16 mouse cellular contexts compared by ENCODE assay signal in the genomic region with DNA sequence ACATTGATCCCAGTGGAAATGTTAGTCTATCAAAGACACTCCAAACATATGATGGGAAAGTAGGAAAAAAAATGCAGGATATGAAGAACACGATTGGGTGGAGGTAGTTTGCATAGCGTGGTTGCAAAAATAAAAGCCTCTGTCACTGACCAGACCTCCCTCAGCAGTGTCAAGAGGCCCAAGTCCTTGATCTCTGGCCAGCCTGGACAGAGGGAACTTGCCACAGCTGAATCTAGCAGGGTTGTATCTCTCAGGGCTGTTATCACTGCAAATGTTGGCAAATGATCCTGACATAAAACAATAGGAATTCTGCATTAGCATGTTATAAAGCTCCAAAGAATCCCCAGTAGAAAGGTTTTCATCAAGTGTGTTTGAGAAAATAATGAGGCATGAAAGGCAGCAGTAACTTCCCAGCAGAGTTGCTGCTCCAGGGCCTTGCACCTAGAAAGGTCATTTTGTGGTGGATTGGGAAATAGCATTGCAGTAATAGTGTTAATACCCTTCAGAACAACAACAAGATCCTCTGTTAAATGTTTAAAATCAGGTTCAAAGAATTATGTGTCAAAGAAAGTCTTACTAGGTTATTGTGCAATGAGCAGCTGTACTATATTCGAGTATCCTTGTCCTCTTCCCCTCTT. TPM values are rescaled to one million over a fixed set of nuclear protein-coding genes. Genes with fewer than 3 reads are reported as not detected.
A peak's percentile ranks its signal among the peaks of the same experiment; 100 is the strongest.
DNase-seq lines count a peak whose midpoint lies in the region; ATAC-seq and TF ChIP-seq lines count a peak whose summit lies in the region.
"Had no signal": no experiment of that assay in that cellular context is flagged by ENCODE, and none has a peak within 500 bp of the region (broad histone marks: within the 10 kb centered on the region; RNA-seq: fewer than 3 reads in every experiment).

No protein-coding gene starts in this region.

- no peak overlapping the region for H3K4me2 ChIP-seq in limb, embryonic 14.5 days (replicated peaks; ENCODE audit: low read depth, low read length, severe bottlenecking)
- H3K4me2 ChIP-seq: embryonic facial prominence, embryonic 15.5 days; hindbrain, embryonic 13.5 days; stomach, embryonic 15.5 days had no signal

- TF ChIP-seq POLR2A in limb, embryonic 14.5 days (IDR thresholded peaks at IDR 0.05; ENCODE audit: borderline replicate concordance, extremely low read depth, insufficient read depth, insufficient read length), result no peak

- H3K9me3 ChIP-seq in limb, embryonic 14.5 days (ENCODE audit: control insufficient read depth, low read length), result no peaks in the 10 kb centered on the region
- H3K9me3 ChIP-seq in limb, embryonic 10.5 days (replicated peaks), result no peaks in the 10 kb centered on the region
- H3K9me3 ChIP-seq: embryonic facial prominence, embryonic 15.5 days; G1E; hindbrain, embryonic 13.5 days; stomach, embryonic 15.5 days had no signal

- no peak overlapping the region for H3K4me3 ChIP-seq in limb, embryonic 14.5 days (replicated peaks; ENCODE audit: low read length)
- no peak overlapping the region for H3K4me3 ChIP-seq in limb, embryonic 10.5 days
- H3K4me3 ChIP-seq: embryonic facial prominence, embryonic 15.5 days; hindbrain, embryonic 13.5 days; stomach, embryonic 15.5 days had no signal

- peak; percentile 16 to 90 for DNase-seq in adrenal gland, adult (ENCODE audit: inconsistent age in 2 of 2, low spot score in 1 of 2)
- no peak for DNase-seq in adrenal gland, postnatal 4 days (ENCODE audit: low spot score in 2 of 2)
- DNase-seq in limb, embryonic 14.5 days (ENCODE audit: low spot score), result peak; percentile 13
- DNase-seq in limb, embryonic 10.5 days (ENCODE audit: low spot score), result no peak
- DNase-seq in adipocyte (ENCODE audit: low spot score), result peak; percentile 67
- DNase-seq in heart, postnatal 10 days, result peak; percentile 20 to 23
- DNase-seq in cerebellum, postnatal 10 days, result no peak
- DNase-seq in left cerebral cortex, postnatal 4 days, result no peak
- DNase-seq: cerebellum, adult 2 months; liver; right cerebral cortex, postnatal 14 days had no signal

- WGBS in limb, embryonic 14.5 days, result 59% methylated on average over 3 of the region's 3 CpGs
- 72% methylated on average over 3 of the region's 3 CpGs for WGBS in limb, embryonic 10.5 days

- no peaks in the 10 kb centered on the region for H3K4me1 ChIP-seq in limb, embryonic 14.5 days (ENCODE audit: control insufficient read depth, insufficient read depth, low read length)
- H3K4me1 ChIP-seq in limb, embryonic 10.5 days, result no peaks in the 10 kb centered on the region
- H3K4me1 ChIP-seq: embryonic facial prominence, embryonic 15.5 days; hindbrain, embryonic 13.5 days; stomach, embryonic 15.5 days had no signal

- intact Hi-C loops in heart, postnatal 10 days (cut with DNase I), result no loop called here
- intact Hi-C loops in left cerebral cortex, postnatal 4 days (cut with DNase I), result no loop called here

- H3K27me3 ChIP-seq in limb, embryonic 14.5 days (ENCODE audit: control insufficient read depth, insufficient read depth, low read length), result no peaks in the 10 kb centered on the region
- H3K27me3 ChIP-seq in limb, embryonic 10.5 days (ENCODE audit: low read depth, poor library complexity, severe bottlenecking), result no peaks in the 10 kb centered on the region
- H3K27me3 ChIP-seq: embryonic facial prominence, embryonic 15.5 days; hindbrain, embryonic 13.5 days; stomach, embryonic 15.5 days had no signal

- ATAC-seq in limb, embryonic 14.5 days (ENCODE audit: low FRiP score, low read depth), result no peak

- no peak overlapping the region for H3K9ac ChIP-seq in limb, embryonic 14.5 days (ENCODE audit: low read depth, low read length, severe bottlenecking)
- H3K9ac ChIP-seq: embryonic facial prominence, embryonic 15.5 days; hindbrain, embryonic 13.5 days; stomach, embryonic 15.5 days had no signal

- H3K36me3 ChIP-seq in limb, embryonic 14.5 days (ENCODE audit: control insufficient read depth, insufficient read depth, low read length), result no peaks in the 10 kb centered on the region
- no peaks in the 10 kb centered on the region for H3K36me3 ChIP-seq in limb, embryonic 10.5 days
- H3K36me3 ChIP-seq: embryonic facial prominence, embryonic 15.5 days; G1E; hindbrain, embryonic 13.5 days; stomach, embryonic 15.5 days had no signal

- no peak overlapping the region for H3K27ac ChIP-seq in limb, embryonic 14.5 days (replicated peaks; ENCODE audit: low read depth, low read length)
- no peak overlapping the region for H3K27ac ChIP-seq in limb, embryonic 10.5 days
- H3K27ac ChIP-seq: embryonic facial prominence, embryonic 15.5 days; hindbrain, embryonic 13.5 days; kidney, postnatal 0 days; stomach, embryonic 15.5 days had no signal

RNA-seq across cellular contexts. Expression of gene Efemp1, which starts 56.0 kb away (rescaled TPM):
- 10 to 100 TPM; 14.4 to 15.4 TPM for total RNA-seq in adrenal gland, postnatal 4 days (2021)
- 36.6 and 39.0 TPM in 2 replicates for polyA plus RNA-seq in limb, embryonic 14.5 days (2012; rRNA removed)
- 35.5 and 40.2 TPM in 2 replicates for polyA plus RNA-seq in limb, embryonic 14.5 days (2014; fragmentation: Nextera tagmentation; extraction: Ambion mirVana)
- polyA plus RNA-seq in limb, embryonic 10.5 days (2016; fragmentation: Nextera tagmentation; extraction: Ambion mirVana), result 4.9 and 5.0 TPM in 2 replicates
- total RNA-seq in heart, postnatal 10 days (2021), result 10 to 100 TPM; 12.5 to 17.1 TPM
- total RNA-seq in left cerebral cortex, postnatal 4 days (2021), result 1 to 10 TPM; 3.0 to 3.3 TPM
- polyA plus RNA-seq: G1E had no signal

Comparison
In these comparisons a context has a peak if more than half of its experiments do, and no peak if none do; other contexts are left out.
1. DNase-seq: peak in adrenal gland, adult (2 of 2), limb, embryonic 14.5 days (single experiment), adipocyte (single experiment) and heart, postnatal 10 days (2 of 2); none in adrenal gland, postnatal 4 days (0 of 2), limb, embryonic 10.5 days (single experiment), cerebellum, postnatal 10 days (0 of 2) and left cerebral cortex, postnatal 4 days (single experiment).